Mouse (Mus musculus): ENCODE data around the gene Nacc2. TPM values are rescaled to one million over a fixed set of nuclear protein-coding genes. Genes with fewer than 3 reads are reported as not detected.

Gene Nacc2
- polyA plus RNA-seq, 1 experiment: 15.0 TPM

- Histone ChIP-seq H3K36me3 (ENCODE audit: control insufficient read depth, insufficient read depth) (no peaks in the 10 kb centered on the region), H3K4me2 (ENCODE audit: low read depth) (peak within 1 kb of the TSS; percentile 85), H3ac (ENCODE audit: control insufficient read depth, insufficient read length) (peak within 1 kb of the TSS; percentile 25), H3K27me3 (ENCODE audit: control insufficient read depth, insufficient read depth, insufficient read length) (peaks cover 10% of the 10 kb centered on the region), H3K4me3 (peak within 1 kb of the TSS; percentile 75), H3K79me2 (ENCODE audit: control insufficient read depth, insufficient read depth) (peaks cover 38% of the 10 kb centered on the region)
- TF ChIP-seq MAX (IDR thresholded peaks at IDR 0.05; ENCODE audit: low read depth) (no peak), POLR2AphosphoS2 (IDR thresholded peaks at IDR 0.05; ENCODE audit: insufficient read length, low read depth) (peak; percentile 73), POLR2A (IDR thresholded peaks at IDR 0.05; ENCODE audit: insufficient read length, low read depth) (peak; percentile 75), MYOD1 (IDR thresholded peaks at IDR 0.05; ENCODE audit: control insufficient read depth in 1 of 3, insufficient read length in 2 of 3, low read depth in 2 of 3) (peak in 1 of 3 experiments; percentile 31)
Observed at GRCm38 (mm10) chr2:26021561-26022257, 101.3 kb downstream of the Nacc2 start, which contains the start of gene Ubac1. Gene Ubac1, minus strand, starts transcription at chr2:26021747.

- peaks cover 2% of the 10 kb centered on the region for H3K27me3 ChIP-seq (ENCODE audit: control insufficient read depth, insufficient read depth, insufficient read length)
- no peaks in the 10 kb centered on the region for H3K36me3 ChIP-seq (ENCODE audit: control insufficient read depth, insufficient read depth)
- H3K4me2 ChIP-seq (ENCODE audit: low read depth): peak overlapping the region; percentile 85
- peak overlapping the region; percentile 75 for H3K4me3 ChIP-seq
- no peak for TF ChIP-seq E2F4 (IDR thresholded peaks at IDR 0.05; ENCODE audit: insufficient read depth)
- TF ChIP-seq MYOG (IDR thresholded peaks at IDR 0.05; ENCODE audit: control insufficient read depth in 1 of 3, insufficient read depth in 1 of 3, insufficient read length in 2 of 3, low read depth in 2 of 3): peak in 2 of 3 experiments; percentile 33 to 67
- no peak for TF ChIP-seq MAX (IDR thresholded peaks at IDR 0.05; ENCODE audit: low read depth)
- peak; percentile 2 to 51 (median 36) for TF ChIP-seq MYOD1 (IDR thresholded peaks at IDR 0.05; ENCODE audit: control insufficient read depth in 1 of 3, insufficient read length in 2 of 3, low read depth in 2 of 3)
- no peak for TF ChIP-seq SRF (IDR thresholded peaks at IDR 0.05; ENCODE audit: control insufficient read depth, insufficient read length, low read depth)
- peaks cover 45% of the 10 kb centered on the region for H3K79me2 ChIP-seq (ENCODE audit: control insufficient read depth, insufficient read depth)
- peak overlapping the region; percentile 25 for H3ac ChIP-seq (ENCODE audit: control insufficient read depth, insufficient read length)
Observed at GRCm38 (mm10) chr2:26020714-26021560, 102.1 kb downstream of the Nacc2 start.

GRCm38 (mm10) chr2:26019923-26020322 lies 103.1 kb downstream of the Nacc2 start:
- Histone ChIP-seq H3ac (ENCODE audit: control insufficient read depth, insufficient read length) (no peak overlapping the region), H3K36me3 (ENCODE audit: control insufficient read depth, insufficient read depth) (no peaks in the 10 kb centered on the region), H3K27me3 (ENCODE audit: control insufficient read depth, insufficient read depth, insufficient read length) (no peaks in the 10 kb centered on the region), H3K4me3 (peak overlapping the region; percentile 75), H3K4me2 (ENCODE audit: low read depth) (peak overlapping the region; percentile 85), H3K79me2 (ENCODE audit: control insufficient read depth, insufficient read depth) (peaks cover 45% of the 10 kb centered on the region)
- no peak for TF ChIP-seq REST (IDR thresholded peaks at IDR 0.05; ENCODE audit: insufficient read depth, insufficient read length)
- TF ChIP-seq TCF3 (IDR thresholded peaks at IDR 0.05; ENCODE audit: insufficient read length, low read depth): no peak
- no peak for TF ChIP-seq USF1 (IDR thresholded peaks at IDR 0.05; ENCODE audit: low read depth)
- TF ChIP-seq MYOG (IDR thresholded peaks at IDR 0.05; ENCODE audit: control insufficient read depth in 1 of 3, insufficient read depth in 1 of 3, insufficient read length in 2 of 3, low read depth in 2 of 3): no peak
- no peak for TF ChIP-seq CEBPB (IDR thresholded peaks at IDR 0.05; ENCODE audit: insufficient read depth, poor library complexity, severe bottlenecking)
- no peak for TF ChIP-seq TCF12 (IDR thresholded peaks at IDR 0.05; ENCODE audit: insufficient read depth, poor library complexity, severe bottlenecking)
- TF ChIP-seq MAX (IDR thresholded peaks at IDR 0.05; ENCODE audit: low read depth): no peak
- no peak for TF ChIP-seq SRF (IDR thresholded peaks at IDR 0.05; ENCODE audit: control insufficient read depth, insufficient read length, low read depth)
- no peak for TF ChIP-seq POLR2AphosphoS2 (IDR thresholded peaks at IDR 0.05; ENCODE audit: insufficient read length, low read depth)
- no peak for TF ChIP-seq POLR2A (IDR thresholded peaks at IDR 0.05; ENCODE audit: insufficient read length, low read depth)
- no peak for TF ChIP-seq E2F4 (IDR thresholded peaks at IDR 0.05; ENCODE audit: insufficient read depth)
- TF ChIP-seq MYOD1 (IDR thresholded peaks at IDR 0.05; ENCODE audit: control insufficient read depth in 1 of 3, insufficient read length in 2 of 3, low read depth in 2 of 3): no peak

- H3K4me3 ChIP-seq: no peak overlapping the region
- peaks cover 45% of the 10 kb centered on the region for H3K79me2 ChIP-seq (ENCODE audit: control insufficient read depth, insufficient read depth)
- no peaks in the 10 kb centered on the region for H3K27me3 ChIP-seq (ENCODE audit: control insufficient read depth, insufficient read depth, insufficient read length)
- H3ac ChIP-seq (ENCODE audit: control insufficient read depth, insufficient read length): no peak overlapping the region
- peaks cover 6% of the 10 kb centered on the region for H3K36me3 ChIP-seq (ENCODE audit: control insufficient read depth, insufficient read depth)
- no peak for TF ChIP-seq POLR2A (IDR thresholded peaks at IDR 0.05; ENCODE audit: insufficient read length, low read depth)
- TF ChIP-seq USF1 (IDR thresholded peaks at IDR 0.05; ENCODE audit: low read depth): no peak
- TF ChIP-seq TCF12 (IDR thresholded peaks at IDR 0.05; ENCODE audit: insufficient read depth, poor library complexity, severe bottlenecking): no peak
- TF ChIP-seq TCF3 (IDR thresholded peaks at IDR 0.05; ENCODE audit: insufficient read length, low read depth): no peak
- TF ChIP-seq MYOD1 (IDR thresholded peaks at IDR 0.05; ENCODE audit: control insufficient read depth in 1 of 3, insufficient read length in 2 of 3, low read depth in 2 of 3): no peak
- TF ChIP-seq SRF (IDR thresholded peaks at IDR 0.05; ENCODE audit: control insufficient read depth, insufficient read length, low read depth): no peak
- TF ChIP-seq POLR2AphosphoS2 (IDR thresholded peaks at IDR 0.05; ENCODE audit: insufficient read length, low read depth): no peak
- no peak for TF ChIP-seq REST (IDR thresholded peaks at IDR 0.05; ENCODE audit: insufficient read depth, insufficient read length)
- TF ChIP-seq MYOG (IDR thresholded peaks at IDR 0.05; ENCODE audit: control insufficient read depth in 1 of 3, insufficient read depth in 1 of 3, insufficient read length in 2 of 3, low read depth in 2 of 3): no peak
- no peak for TF ChIP-seq MAX (IDR thresholded peaks at IDR 0.05; ENCODE audit: low read depth)
- no peak for TF ChIP-seq CEBPB (IDR thresholded peaks at IDR 0.05; ENCODE audit: insufficient read depth, poor library complexity, severe bottlenecking)
- no peak for TF ChIP-seq E2F4 (IDR thresholded peaks at IDR 0.05; ENCODE audit: insufficient read depth)
- H3K4me2 ChIP-seq (ENCODE audit: low read depth): peak overlapping the region; percentile 33
Observed at GRCm38 (mm10) chr2:26017326-26017725, 105.7 kb downstream of the Nacc2 start.
